Mouse (Mus musculus): ENCODE data around the gene 4931414P19Rik. TPM values are rescaled to one million over a fixed set of nuclear protein-coding genes. Genes with fewer than 3 reads are reported as not detected.
A peak's percentile ranks its signal among the peaks of the same experiment; 100 is the strongest.

4931414P19Rik gene
- polyA plus RNA-seq, 1 experiment, result 4.8 TPM

DNA sequence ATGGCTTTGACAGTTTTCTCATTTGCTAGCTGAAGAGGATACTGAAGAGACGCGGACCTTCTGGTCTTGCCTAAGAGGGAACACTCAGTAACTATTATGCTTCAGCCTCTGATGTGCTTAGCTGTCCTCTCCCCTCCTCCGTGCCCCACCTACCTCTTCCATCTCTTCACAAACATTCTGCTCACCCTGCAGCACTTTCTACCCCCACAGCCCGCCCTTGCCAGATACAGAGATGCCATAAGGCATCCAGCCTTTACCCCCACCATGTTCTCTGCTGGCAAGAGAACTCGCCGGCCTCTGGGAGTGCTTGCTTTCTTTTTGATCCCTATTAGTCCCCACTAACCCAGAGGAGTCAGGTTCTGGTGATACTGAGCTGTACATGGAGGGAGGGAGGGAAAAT, 4.9 kb upstream of the 4931414P19Rik start:
- TF ChIP-seq POLR2A (IDR thresholded peaks at IDR 0.05; ENCODE audit: low read depth, low read length), result no peak
- no peak for TF ChIP-seq CTCF (IDR thresholded peaks at IDR 0.05; ENCODE audit: borderline replicate concordance, insufficient read depth, low read length)

GRCm38 (mm10) chr14:54609962-54610361, 4.2 kb upstream of the 4931414P19Rik start:
- Histone ChIP-seq H3K4me1 (ENCODE audit: control insufficient read depth, insufficient read depth, low read length) (no peaks in the 10 kb centered on the region), H3K4me3 (ENCODE audit: insufficient read depth, low read length) (no peak overlapping the region), H3K27ac (ENCODE audit: insufficient read depth, low read length) (no peak overlapping the region)
- TF ChIP-seq CTCF (IDR thresholded peaks at IDR 0.05; ENCODE audit: borderline replicate concordance, insufficient read depth, low read length) (peak; percentile 28; the same call in 1 of the 2 replicates), POLR2A (IDR thresholded peaks at IDR 0.05; ENCODE audit: low read depth, low read length) (no peak)

More for the DNA sequence above, 4.9 kb upstream of the 4931414P19Rik start:
- H3K4me3 ChIP-seq (ENCODE audit: insufficient read depth, low read length), result no peak overlapping the region
- no peaks in the 10 kb centered on the region for H3K4me1 ChIP-seq (ENCODE audit: control insufficient read depth, insufficient read depth, low read length)
- no peak overlapping the region for H3K27ac ChIP-seq (ENCODE audit: insufficient read depth, low read length)

- no peak overlapping the region for H3K27ac ChIP-seq (ENCODE audit: insufficient read depth, low read length)
- H3K4me3 ChIP-seq (ENCODE audit: insufficient read depth, low read length), result no peak overlapping the region
- no peaks in the 10 kb centered on the region for H3K4me1 ChIP-seq (ENCODE audit: control insufficient read depth, insufficient read depth, low read length)
- no peak for TF ChIP-seq CTCF (IDR thresholded peaks at IDR 0.05; ENCODE audit: borderline replicate concordance, insufficient read depth, low read length)
Observed at GRCm38 (mm10) chr14:54609245-54609644, 3.5 kb upstream of the 4931414P19Rik start.

DNA sequence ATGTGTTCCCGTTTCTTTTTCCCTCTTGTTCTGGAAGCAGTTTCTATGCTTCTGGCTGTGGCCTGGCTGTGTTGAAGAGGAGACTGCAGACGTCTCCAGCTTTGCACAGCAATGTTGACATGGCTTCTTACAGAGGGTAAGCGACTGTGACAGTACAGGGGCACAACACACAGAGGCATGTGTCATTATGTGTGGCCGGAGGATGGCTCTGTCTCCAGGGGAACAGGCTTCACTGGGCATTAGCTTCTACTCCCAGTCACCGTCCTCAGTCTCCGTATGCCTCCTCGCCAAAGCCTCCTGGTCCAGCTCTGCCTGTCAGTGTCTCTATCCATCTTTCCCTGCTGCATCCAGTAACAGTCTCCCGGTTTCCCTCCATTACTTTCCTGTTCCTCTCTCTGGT, 1.4 kb upstream of the 4931414P19Rik start:
- Histone ChIP-seq H3K4me1 (ENCODE audit: control insufficient read depth, insufficient read depth, low read length) (no peaks in the 10 kb centered on the region), H3K4me3 (ENCODE audit: insufficient read depth, low read length) (no peak overlapping the region), H3K27ac (ENCODE audit: insufficient read depth, low read length) (no peak overlapping the region)
- no peak for TF ChIP-seq POLR2A (IDR thresholded peaks at IDR 0.05; ENCODE audit: low read depth, low read length)
- TF ChIP-seq CTCF (IDR thresholded peaks at IDR 0.05; ENCODE audit: borderline replicate concordance, insufficient read depth, low read length), result no peak

- H3K4me1 ChIP-seq (ENCODE audit: control insufficient read depth, insufficient read depth, low read length), result no peaks in the 10 kb centered on the region
- H3K4me3 ChIP-seq (ENCODE audit: insufficient read depth, low read length), result peak overlapping the region; percentile 25; the same call in 1 of the 2 replicates
- no peak for TF ChIP-seq CTCF (IDR thresholded peaks at IDR 0.05; ENCODE audit: borderline replicate concordance, insufficient read depth, low read length)
- no peak for TF ChIP-seq POLR2A (IDR thresholded peaks at IDR 0.05; ENCODE audit: low read depth, low read length)
- peak overlapping the region; percentile 66 for H3K27ac ChIP-seq (ENCODE audit: insufficient read depth, low read length)
Observed at GRCm38 (mm10) chr14:54603686-54604085, 2.1 kb downstream of the 4931414P19Rik start.

- Histone ChIP-seq H3K4me1 (ENCODE audit: control insufficient read depth, insufficient read depth, low read length) (no peaks in the 10 kb centered on the region), H3K4me3 (ENCODE audit: insufficient read depth, low read length) (peak overlapping the region; percentile 58), H3K27ac (ENCODE audit: insufficient read depth, low read length) (peak overlapping the region; percentile 80)
- TF ChIP-seq CTCF (IDR thresholded peaks at IDR 0.05; ENCODE audit: borderline replicate concordance, insufficient read depth, low read length), result no peak
- peak; percentile 69 for TF ChIP-seq POLR2A (IDR thresholded peaks at IDR 0.05; ENCODE audit: low read depth, low read length)
Observed at GRCm38 (mm10) chr14:54603038-54603654, 2.6 kb downstream of the 4931414P19Rik start.

GRCm38 (mm10) chr14:54602613-54603012, 3.2 kb downstream of the 4931414P19Rik start:
- Histone ChIP-seq H3K27ac (ENCODE audit: insufficient read depth, low read length) (peak overlapping the region; percentile 24; the same call in 1 of the 2 replicates), H3K4me3 (ENCODE audit: insufficient read depth, low read length) (no peak overlapping the region), H3K4me1 (ENCODE audit: control insufficient read depth, insufficient read depth, low read length) (no peaks in the 10 kb centered on the region)
- no peak for TF ChIP-seq POLR2A (IDR thresholded peaks at IDR 0.05; ENCODE audit: low read depth, low read length)
- no peak for TF ChIP-seq CTCF (IDR thresholded peaks at IDR 0.05; ENCODE audit: borderline replicate concordance, insufficient read depth, low read length)

GRCm38 (mm10) chr14:54601601-54602000, 4.2 kb downstream of the 4931414P19Rik start:
- Histone ChIP-seq H3K4me1 (ENCODE audit: control insufficient read depth, insufficient read depth, low read length) (no peaks in the 10 kb centered on the region), H3K4me3 (ENCODE audit: insufficient read depth, low read length) (no peak overlapping the region), H3K27ac (ENCODE audit: insufficient read depth, low read length) (no peak overlapping the region)
- TF ChIP-seq CTCF (IDR thresholded peaks at IDR 0.05; ENCODE audit: borderline replicate concordance, insufficient read depth, low read length), result no peak
- TF ChIP-seq POLR2A (IDR thresholded peaks at IDR 0.05; ENCODE audit: low read depth, low read length), result no peak

DNA sequence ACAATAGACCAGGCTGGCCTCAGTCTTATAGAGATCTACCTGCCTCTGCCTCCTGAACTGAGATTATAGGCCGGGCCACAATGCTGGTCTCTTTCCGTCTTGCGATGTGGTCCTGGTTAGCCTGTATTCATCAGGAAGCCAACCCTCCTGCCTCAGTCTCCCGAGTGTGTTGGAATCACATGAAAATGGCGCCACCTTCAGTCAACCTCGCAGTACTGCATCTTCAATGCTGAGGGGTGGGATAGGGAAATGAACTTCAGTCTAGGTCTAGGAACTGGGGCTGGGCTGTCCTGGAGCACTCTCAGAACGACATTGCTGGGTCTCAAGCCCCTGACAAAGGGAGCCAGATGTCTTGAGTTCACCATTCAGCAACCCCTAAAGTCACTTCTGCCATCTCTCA, 8.7 kb downstream of the 4931414P19Rik start:
- Histone ChIP-seq H3K4me3 (ENCODE audit: insufficient read depth, low read length) (no peak overlapping the region), H3K4me1 (ENCODE audit: control insufficient read depth, insufficient read depth, low read length) (no peaks in the 10 kb centered on the region), H3K27ac (ENCODE audit: insufficient read depth, low read length) (no peak overlapping the region)
- TF ChIP-seq CTCF (IDR thresholded peaks at IDR 0.05; ENCODE audit: borderline replicate concordance, insufficient read depth, low read length) (0 out of 2 replicates have a peak, but pooled peaks have one; percentile 14), POLR2A (IDR thresholded peaks at IDR 0.05; ENCODE audit: low read depth, low read length) (no peak)

DNA sequence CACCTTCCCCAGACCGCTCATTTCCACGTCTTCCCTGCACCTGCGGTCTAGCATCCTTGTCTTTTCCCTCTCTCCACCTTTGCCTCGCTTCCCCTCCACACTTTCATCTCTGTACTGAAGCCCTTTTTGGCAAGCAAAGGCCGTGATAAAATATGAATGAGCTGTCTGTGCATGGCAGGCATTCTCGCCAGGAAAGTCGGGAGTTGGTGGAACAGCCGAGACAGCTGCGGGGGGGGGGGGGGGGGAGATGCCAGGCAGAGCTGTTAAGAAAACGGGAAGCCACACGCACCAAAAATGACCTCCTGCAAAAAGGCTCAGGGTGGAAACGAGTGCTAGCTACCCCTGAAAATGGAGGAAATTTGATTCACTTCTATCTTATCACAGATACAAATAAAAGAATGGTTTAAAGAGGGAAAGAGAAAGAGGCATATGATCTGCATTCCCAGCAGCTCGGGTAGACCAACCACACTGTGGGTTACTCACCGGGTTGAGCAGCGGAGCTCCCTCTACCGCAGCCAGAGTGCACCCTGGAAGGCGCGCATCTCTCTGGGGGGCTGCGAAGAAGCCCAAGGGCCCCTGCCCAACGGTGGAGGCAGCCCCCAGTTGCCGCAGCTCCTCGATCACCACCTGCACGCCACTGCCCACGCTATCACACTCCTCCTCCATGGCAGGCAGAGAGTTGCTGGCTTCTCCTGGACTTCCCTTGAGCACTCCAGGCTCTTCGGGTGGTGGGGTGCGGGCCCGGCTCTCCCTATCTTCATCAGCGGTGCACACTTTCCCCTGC, 11.0 kb downstream of the 4931414P19Rik start:
- no peaks in the 10 kb centered on the region for H3K4me1 ChIP-seq (ENCODE audit: control insufficient read depth, insufficient read depth, low read length)
- H3K27ac ChIP-seq (ENCODE audit: insufficient read depth, low read length), result no peak overlapping the region
- no peak overlapping the region for H3K4me3 ChIP-seq (ENCODE audit: insufficient read depth, low read length)
- no peak for TF ChIP-seq POLR2A (IDR thresholded peaks at IDR 0.05; ENCODE audit: low read depth, low read length)
- no peak for TF ChIP-seq CTCF (IDR thresholded peaks at IDR 0.05; ENCODE audit: borderline replicate concordance, insufficient read depth, low read length)

Data from embryonic fibroblast, embryonic 13.5 days (primary cell).